Mouse (Mus musculus): ENCODE results near the gene Pwwp2a.

Gene Pwwp2a

DNA sequence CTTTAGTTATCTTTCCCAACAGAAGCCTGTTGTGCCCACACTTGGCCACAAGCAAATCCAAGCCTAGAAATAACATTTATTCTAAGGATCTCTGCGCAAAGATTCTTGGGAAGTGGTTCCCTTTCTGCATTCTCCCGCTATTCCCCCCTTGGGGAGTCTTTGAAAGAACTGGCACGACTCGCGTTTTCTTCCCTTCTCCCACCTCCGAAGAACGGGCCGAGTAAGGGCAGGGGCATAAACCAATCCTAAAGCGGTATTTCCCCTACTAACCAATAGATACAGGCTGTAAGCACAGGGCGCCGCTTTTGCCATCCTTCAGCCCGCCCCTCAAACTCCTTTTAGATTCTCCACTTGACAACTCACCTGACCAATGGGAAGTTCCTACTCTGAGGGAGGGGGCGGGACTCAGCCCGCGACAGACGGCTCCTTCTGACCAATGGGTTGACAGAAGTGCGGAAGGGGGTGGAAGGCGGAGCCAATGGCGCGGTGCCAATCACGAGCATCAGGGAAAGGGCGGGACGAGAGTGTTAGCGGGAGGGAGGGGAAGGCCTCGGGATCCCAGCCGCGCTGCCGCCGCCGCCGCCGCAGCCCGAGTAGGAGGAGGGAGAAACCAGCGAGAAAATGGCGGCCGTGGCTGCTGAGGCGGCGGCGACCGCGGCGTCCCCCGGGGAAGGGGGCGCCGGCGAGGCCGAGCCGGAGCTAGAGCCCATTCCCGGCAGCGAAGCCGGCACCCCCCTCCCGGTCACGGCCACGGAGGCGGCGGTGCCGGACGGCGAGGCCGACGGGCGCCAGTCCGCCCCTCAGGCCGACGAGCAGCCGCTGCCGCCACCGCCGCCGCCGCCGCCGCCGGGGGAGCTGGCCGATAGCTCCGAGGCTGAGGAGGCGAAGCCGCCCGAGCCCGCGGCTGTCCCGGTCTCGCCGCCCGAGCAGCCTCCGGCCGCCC lies at the start of gene Pwwp2a:
Gene Pwwp2a, plus strand, starts transcription at position 527 of the 943 bp plus-strand sequence.
- DNase-seq (ENCODE audit: low spot score in 2 of 2) = peak; percentile 98

- DNase-seq (ENCODE audit: low spot score in 2 of 2) = peak; percentile 16 to 41
Measured at GRCm38 (mm10) chr11:43632566-43632965, 49.2 kb upstream of the Pwwp2a start.

DNA sequence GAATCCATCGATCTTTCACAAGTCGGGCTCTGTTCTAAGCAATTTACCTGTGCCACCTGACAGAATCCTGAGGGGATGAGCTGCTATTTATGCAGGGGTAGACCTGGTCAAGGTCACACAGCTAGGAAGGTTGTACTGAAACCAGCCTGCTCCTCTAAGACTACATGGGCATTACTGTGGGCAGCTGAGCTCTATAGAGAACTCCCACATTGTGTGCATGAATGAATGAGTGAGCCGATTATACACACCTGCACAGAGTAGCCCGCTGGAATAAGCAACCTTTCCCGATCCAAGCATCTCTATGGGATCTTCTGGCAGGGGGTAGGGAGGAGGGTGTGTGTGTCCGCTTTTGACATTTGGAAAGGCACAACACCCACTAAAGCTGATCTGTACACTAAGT lies 48.6 kb upstream of the Pwwp2a start:
- no peak for DNase-seq (ENCODE audit: low spot score in 2 of 2)

DNA sequence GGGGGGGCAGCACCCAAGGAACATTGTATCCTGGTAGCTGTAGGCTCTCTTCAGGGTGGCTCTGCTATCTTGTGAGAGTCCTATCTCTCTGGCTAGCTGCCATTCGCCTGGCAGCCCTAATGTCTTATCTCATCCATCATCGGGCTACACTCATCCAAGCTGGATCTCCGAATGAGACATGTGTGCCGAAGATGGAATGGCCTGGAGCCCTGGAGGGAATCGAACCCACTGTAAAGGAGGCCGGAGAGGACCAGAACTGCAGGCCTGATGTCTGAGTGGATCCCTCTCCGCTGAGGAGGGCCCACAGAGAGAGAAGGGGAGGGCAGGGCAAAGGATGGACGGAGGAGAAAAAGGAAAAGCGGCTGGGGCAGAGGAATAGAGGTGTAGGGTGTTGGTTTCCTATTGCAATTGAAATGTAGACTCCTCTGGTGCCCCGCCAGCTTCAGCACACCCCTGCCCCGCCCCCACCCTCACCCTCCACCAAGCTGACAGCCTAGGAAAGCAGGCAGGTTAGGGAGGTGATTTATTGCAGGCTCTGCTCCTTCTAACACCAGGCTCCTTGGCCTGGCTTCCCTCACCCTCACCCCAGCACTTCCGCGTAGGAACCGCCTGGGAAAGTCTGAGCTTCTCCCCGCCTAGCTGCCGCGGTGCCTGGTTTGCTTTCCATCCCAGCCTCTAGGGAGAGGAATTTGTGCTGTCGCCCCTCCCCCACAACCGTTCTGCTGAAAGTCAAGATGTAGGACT lies 48.0 kb upstream of the Pwwp2a start:
- DNase-seq (ENCODE audit: low spot score in 2 of 2) = peak; percentile 73 to 79

DNA sequence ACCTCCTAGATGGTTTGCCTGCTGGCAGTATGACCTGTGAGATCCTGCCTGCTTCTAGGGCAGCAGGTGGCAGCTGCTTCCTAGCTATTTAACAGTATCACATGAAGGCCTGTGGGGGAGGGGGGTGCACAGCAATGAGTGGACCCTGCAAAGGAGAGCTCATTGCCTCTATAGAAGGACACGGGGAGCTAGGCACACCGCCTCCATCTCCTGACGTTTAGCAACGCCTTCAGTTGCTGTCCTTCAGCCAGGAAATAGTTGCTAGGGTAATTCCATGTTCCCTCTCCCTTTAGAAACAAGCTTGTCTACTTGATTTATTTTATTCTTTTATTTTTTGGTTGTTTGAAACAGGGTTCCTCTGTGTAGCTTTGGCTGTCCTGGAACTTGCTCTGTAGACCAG lies 45.0 kb upstream of the Pwwp2a start:
- no peak for DNase-seq (ENCODE audit: low spot score in 2 of 2)

DNA sequence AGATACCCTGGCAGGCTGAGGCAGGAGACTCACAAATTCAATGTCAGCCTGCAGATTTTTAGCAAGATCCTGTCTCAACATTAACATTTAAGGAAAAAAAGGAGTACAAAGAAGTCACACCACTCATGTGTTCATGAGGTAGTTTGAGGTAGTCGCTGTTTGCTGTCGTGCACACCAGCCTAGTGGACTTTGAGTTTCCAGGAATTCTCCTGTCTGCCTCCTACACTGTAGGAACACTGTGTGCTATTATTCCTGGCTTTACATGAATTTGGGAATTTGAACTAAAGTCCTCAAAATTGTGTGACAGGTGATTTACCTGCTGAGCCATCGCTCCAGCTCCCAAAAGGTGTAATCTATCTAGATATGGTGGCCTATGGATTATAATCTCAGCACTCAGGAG lies 43.3 kb upstream of the Pwwp2a start:
- no peak for DNase-seq (ENCODE audit: low spot score in 2 of 2)

- DNase-seq (ENCODE audit: low spot score in 2 of 2) = peak in 1 of 2 experiments; percentile 36
Measured at GRCm38 (mm10) chr11:43643180-43643591, 38.6 kb upstream of the Pwwp2a start.

- DNase-seq (ENCODE audit: low spot score in 2 of 2) = no peak
Measured at GRCm38 (mm10) chr11:43645286-43645685, 36.5 kb upstream of the Pwwp2a start.

DNA sequence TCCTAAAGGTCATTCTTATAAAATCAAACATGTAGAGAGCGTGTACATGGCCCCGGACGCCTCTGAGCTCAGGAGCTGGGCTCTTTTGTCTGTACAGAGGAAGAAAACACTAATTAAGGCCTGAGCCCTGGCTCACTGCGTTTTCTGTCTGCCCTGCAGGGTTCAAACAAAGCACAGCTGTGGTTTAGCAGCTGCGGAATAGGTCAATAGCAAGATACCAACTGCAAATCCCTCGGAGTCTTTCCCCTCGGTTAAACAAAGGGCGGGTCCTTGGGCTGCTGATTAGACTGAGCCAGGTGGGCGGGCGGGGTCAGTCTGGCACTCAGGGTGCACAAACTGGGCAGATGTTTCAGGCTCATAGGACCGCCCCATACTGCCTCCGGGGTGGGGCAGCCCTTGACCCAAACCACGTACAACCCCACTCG lies 28.7 kb upstream of the Pwwp2a start:
- DNase-seq (ENCODE audit: low spot score in 2 of 2) = no peak

- no peak for DNase-seq (ENCODE audit: low spot score in 2 of 2)
Measured at GRCm38 (mm10) chr11:43656464-43656863, 25.3 kb upstream of the Pwwp2a start.

GRCm38 (mm10) chr11:43658010-43658409 lies 23.8 kb upstream of the Pwwp2a start:
- DNase-seq (ENCODE audit: low spot score in 2 of 2) = no peak

DNA sequence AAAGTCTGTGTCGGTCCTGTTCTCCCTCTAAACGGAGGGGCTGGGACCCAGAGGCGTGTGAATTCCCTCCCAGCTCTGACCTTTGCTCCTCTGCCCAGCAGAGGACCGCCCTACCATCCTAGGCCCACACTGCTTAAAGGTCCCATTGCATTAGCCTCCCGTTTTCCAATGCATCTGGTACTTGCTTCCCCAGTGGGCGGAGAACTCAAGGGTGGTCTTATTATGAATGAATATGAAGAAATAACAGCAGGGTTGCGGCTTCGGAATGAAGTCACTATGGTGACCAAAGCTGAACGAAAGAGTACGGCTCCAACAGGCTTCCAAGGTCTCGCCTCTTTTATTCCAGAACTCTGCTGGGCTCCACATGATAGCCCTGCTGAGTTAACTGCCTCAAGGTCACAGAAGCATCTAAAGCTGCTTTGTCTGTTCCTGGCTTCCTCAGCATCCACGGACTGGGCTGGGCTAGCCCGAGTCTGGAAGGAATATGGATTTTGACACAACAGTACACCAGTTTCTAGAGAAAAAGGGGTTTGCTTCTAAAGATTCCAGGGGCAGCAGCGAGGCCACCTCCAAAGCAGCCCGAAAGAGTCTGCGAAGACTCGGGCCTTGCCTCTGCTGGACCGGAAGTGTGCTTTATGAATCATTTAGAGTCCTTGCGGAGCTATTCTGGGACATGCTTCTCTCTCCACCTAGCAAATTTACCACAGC lies 14.6 kb upstream of the Pwwp2a start:
- DNase-seq (ENCODE audit: low spot score in 2 of 2) = no peak

- DNase-seq (ENCODE audit: low spot score in 2 of 2) = peak; percentile 46 to 55
Measured at GRCm38 (mm10) chr11:43682415-43683217, 818 bp downstream of the Pwwp2a start.

DNA sequence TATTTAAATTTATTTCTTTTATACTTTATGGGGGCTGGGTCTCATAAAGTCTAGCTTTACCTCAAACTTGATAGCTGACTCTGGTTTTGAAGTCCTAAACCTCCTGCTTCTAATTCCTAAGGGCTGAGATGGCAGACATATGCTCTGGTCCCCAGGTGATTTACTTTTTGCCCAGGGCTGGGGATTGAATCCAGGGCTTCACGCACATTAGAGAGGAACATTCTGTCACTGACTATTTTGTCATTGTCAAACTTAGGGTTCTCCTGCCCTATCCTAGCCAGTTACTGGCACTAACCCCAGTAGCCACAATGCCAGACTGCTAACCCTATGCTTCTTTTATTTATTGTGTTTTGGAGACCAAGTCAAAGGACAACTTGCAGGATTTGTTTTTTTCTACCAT lies 7.1 kb downstream of the Pwwp2a start:
- no peak for DNase-seq (ENCODE audit: low spot score in 2 of 2)

- DNase-seq (ENCODE audit: low spot score in 2 of 2) = no peak
Measured at GRCm38 (mm10) chr11:43696623-43697022, 14.8 kb downstream of the Pwwp2a start.

DNA sequence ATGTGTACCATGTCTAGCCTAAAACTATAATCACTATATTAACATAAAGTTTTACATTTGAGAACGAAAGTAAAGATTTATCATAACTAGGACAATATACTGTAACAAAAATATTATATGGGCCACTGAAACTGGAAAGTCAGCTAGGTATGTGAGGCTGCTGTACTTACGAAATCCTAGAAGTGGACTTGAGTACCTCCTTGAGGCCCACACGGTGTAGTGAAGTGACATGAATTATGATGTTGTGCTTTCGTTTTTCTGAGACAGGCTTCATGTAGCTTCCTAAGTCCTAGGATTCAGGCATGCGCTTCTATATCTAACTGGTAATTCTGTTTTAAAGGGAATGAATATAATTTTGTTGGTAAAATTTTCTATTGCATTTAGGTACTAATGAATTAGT lies 16.8 kb downstream of the Pwwp2a start:
- DNase-seq (ENCODE audit: low spot score in 2 of 2) = no peak

- no peak for DNase-seq (ENCODE audit: low spot score in 2 of 2)
Measured at GRCm38 (mm10) chr11:43700291-43700690, 18.5 kb downstream of the Pwwp2a start.

DNA sequence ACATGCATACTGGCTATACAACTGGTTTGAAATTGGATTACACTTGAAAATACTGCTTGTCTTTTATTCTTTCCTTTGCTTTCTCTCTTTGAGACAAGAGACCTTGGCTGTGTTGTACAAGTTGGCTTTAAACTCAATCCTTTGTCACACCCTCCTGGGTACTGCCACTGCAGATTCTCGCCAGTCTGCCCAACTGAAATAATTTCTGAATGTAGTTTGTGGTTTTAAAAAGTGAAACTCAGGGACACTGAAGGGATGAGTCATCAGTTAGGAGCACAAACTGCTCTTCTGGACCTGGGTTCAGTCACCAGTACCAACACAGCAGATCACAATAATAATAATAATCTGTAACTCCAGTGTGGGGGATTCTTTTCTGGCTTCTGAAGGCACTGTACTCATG lies 21.8 kb downstream of the Pwwp2a start:
- DNase-seq (ENCODE audit: low spot score in 2 of 2) = no peak

GRCm38 (mm10) chr11:43705751-43706150 lies 24.0 kb downstream of the Pwwp2a start:
- no peak for DNase-seq (ENCODE audit: low spot score in 2 of 2)

DNA sequence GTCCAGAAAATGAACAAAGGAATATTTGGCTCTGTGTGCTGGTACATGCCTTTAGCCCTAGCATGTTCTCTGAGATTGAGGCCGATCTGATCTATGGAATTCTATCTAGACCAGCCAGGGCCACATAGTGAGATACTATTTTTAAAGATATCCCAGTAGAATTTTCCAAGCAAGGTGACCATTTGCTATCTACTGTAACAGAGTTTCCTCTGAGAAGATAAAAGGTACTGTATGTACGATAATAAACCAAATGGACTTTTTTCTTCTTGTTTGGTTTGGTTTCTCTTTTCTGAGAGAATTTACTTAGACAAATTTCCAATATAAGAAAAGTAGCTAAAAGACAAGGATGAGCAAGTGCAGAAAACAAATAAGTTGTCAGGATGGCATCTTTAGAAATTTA lies 26.6 kb downstream of the Pwwp2a start:
- no peak for DNase-seq (ENCODE audit: low spot score in 2 of 2)

DNA sequence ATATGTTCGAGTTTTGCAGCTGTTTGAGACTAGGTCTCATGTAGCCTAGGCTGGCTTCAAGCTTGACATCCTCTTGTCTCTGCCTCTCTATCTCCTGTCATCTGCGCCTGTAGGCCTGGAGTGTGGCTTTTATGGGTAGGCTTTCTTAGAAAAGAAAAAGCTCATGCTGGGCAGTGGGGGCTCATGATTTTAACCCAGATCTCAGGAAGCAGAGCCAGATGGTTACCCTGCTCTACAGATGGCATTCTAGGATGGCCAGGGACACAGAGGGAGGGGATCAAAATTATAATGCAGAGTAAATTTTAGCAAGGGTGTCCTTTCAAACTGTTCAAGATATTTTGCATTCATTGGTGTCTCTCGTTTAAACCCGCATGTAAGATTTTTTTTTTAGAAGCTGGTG lies 30.4 kb downstream of the Pwwp2a start:
- DNase-seq (ENCODE audit: low spot score in 2 of 2) = no peak
